Mouse (Mus musculus) skeletal muscle tissue, adult 2 months (tissue): ENCODE data around the gene Sphk2.

Experiments
- DNase-seq: peaks from one replicate; pipeline ENCODE4 v3.0.0-alpha.2; 2012; ENCODE audit warnings: low read depth, low spot score

The Sphk2 gene

DNA sequence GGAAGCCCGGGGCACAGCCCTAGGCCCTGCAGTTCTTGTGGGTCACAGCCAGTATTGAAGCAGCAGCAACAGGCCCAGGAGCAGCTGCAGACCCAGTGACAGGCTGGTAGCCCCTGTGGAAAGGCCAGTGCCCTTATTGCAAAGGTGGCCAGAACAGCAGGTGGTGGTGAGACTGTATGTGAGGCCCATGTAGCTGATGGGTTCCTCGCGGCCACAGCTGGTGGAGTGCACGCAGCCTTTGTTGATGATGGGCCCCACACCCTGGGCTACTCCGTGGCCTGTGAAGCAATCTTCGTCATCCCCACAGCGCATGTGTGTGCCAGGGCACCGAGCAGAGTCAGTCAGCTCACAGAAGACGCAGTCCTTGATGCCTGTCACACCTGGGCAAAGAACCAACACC lies 7.3 kb upstream of the Sphk2 start:
- no peak for DNase-seq

DNA sequence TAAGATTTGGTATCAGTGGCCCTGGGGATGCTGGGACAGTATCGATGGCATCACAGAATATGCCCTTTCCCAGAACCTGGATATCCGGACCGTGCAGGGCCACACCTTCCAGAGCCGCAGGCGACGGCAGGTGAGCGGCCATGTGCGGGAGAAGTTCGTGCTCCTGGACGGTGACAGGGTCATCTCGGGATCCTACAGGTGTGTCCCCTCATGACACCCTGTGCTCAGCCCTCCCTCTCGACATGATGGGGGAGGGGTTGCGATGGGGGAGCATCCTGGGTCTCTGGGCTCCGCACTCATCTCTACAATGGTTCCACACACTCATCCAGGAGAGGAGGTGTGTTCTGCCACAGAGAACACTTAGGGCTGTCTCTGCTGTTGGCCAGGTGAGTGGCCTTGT lies 6.0 kb upstream of the Sphk2 start:
- DNase-seq = no peak

DNA sequence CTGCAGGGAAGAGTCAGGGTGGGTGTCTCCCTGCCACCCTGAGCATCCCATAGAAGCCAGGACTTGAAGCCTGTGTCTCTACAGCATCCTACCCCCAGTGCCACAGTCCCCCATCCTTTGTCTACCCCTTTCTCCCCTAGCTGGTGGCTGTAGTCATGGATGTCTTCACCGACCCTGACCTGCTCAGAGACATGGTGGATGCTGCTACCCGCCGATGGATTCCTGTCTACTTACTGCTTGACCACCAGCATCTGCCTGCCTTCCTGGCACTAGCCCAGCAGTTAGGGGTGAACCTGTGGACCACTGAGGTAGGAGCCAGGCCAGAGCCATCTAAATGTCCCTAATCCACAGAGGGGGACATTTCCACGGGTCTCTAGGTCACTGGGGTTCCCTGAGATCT lies 5.5 kb upstream of the Sphk2 start:
- DNase-seq = no peak

DNA sequence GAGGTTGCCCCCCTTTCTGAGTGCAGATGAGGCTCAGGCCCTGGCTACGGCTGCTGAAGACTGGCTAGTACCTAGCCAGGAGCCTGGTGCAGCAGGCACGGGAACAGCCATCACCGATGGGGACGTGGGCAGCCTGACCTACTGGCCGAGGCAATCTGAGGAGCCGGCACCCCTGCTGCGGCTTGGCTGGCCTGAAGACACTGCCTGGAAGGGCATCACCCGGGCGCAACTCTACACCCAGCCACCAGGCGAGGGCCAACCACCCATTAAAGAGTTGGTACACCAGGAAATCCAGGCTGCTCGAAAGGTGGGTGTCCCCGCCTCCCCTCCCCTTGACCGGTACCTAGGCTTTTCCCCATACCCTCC lies 4.5 kb upstream of the Sphk2 start:
- no peak for DNase-seq

DNA sequence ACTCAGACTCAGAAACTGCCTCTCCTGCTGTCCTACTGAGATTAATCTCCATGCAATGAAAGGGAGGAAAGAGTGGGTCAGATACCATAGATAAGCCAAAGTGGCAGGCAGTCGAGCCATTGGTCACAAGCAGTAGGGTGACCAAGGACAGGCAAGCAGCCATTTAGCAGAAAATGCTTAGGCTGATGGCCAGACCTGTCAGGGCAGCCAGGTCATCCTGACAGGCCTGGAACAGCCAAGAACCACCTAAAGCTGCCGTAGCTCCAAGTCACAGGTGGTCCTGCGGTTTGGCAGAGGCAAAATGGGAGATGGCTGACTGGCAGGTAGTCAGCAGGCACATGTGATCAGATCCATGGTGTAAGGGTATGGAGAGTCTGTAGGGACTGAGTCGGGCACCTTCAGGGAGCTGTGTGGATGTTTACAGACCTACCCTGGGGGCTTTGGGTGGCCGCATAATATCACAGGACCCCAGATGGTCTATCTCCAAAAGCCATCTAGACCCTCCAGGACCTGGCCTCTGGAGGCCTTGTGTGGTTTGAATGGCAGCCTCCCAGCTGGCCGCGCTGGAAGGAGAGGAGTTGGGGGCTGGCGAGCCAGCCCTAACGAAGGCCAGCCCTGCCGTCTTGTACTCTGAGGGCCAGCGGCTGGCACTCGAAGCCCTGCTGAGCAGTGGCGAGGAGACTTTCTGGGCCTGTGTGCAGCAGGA lies 4.0 kb upstream of the Sphk2 start:
- DNase-seq = no peak

DNA sequence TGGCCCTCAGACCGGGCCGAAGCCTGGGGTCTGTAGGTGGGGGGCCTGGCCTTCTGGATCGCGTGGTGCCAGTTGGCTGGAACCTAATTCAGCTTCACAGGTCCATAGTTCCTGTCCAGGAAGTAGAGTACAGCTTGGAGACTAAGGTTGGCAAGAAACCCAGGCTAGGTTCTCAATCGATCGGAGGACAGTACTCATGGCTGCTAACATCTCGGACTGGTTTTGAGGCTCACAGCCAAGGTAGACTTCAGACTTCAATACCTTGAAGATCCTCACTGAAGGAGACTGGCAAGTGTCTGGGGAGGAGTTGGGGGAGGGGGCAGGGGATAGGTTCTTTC lies 3.4 kb upstream of the Sphk2 start:
- DNase-seq = no peak

DNA sequence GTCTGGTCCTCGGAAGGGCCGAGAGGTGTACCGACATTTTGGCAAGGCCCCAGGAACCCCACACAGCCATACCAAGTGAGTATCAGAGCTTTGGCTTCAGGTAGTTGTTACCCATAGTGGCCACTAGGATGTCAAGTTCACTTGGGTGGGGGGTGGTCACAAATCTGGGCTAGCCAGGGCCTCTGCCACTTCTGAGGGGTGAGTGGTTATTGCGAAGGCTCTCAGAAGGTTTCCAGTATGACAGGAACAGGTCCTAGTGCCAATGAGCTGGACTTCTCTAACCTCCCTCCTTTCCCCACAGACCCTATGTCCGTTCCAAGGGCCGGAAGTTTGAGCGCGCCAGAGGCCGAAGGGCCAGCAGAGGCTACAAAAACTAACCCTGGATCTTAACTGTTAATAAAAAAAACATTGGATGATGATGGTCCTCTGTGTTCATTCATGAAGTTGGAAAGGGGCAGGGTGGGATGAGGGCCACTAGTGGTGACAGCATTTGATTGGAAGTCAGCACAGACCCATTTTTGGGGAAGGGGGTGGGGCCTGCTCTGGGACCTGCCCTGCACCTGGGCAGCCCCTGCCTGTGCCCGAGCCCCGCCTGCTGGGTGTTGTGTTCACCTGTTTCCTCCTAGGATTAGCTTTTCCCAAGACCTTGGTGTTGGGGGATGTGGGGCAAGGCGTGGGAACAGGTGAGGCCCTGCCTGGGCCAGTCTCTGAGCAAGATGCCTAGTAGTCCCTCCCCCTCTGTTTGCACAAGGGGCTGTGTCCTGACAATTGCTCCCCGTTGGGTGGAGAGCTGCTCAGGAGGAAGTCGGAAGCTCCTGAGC lies 2.8 kb upstream of the Sphk2 start, which contains the start of gene Fam83e:
Fam83e (plus strand) TSS at position 800 of the 821 bp plus-strand sequence.
- no peak for DNase-seq

DNA sequence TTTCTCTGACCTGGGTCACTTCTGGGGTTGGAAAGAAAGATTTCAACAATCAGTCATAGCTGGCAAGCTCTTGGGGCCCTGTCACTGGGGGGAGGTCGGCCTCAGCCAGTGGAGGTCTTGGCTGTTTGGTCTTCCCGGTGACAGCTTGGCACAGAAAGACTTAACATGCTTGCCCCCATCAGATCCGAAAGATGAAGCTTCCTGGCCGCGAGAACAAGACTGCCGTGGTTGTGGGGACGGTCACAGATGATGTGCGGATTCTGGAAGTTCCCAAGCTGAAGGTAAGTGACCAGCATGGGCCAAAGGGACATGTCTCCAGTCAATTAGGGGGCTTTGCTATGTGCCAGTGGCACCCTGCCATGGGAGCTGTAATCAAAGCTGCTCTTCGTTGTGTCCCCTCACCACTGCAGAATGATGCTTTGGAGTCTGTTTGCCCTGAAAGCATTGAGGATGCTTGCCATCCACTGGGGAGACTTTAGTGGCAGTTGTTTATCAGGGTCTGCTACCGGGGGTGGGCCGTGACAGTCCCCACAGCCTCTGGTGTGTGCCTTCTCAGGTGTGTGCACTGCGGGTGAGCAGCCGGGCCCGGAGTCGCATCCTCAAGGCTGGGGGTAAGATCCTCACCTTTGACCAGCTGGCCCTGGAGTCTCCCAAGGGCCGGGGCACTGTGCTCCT lies 2.1 kb upstream of the Sphk2 start:
- no peak for DNase-seq

DNA sequence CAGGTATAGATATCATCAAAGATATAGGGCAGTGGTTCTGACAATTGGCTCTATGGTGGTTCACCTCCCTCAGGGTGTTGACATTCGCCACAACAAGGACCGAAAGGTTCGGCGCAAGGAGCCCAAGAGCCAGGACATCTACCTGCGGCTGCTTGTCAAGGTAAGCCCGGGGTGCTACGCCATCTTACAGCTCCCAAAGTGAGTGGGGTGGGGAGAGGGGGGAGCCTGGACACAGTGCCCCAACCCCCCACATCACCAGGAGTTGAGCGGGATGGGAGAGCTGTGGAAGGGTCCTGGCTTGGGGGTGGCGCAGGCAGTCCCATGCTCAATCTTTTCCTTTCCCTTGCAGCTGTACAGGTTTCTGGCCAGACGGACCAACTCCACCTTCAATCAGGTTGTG lies 1.4 kb upstream of the Sphk2 start:
- no peak for DNase-seq

DNA sequence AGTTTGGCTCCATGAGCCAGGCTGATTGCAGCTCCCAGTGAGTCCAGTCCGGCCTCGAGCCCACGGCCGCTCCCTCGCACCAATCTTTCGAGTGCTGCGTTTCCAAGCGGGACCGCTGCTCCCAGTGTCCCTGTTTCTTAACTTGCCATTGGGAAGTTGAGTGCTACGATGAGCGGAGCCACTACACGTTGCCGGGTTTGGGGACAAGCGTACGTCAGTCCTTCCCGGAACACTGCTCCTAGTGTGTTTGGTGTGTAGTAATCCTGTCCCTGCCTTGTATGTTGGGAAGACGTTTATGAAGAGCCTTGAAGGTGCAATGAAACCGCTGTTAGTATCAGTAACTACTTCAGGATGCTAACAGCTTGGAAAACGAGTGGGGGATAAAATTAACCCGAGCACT lies 529 bp upstream of the Sphk2 start:
- no peak for DNase-seq

DNA sequence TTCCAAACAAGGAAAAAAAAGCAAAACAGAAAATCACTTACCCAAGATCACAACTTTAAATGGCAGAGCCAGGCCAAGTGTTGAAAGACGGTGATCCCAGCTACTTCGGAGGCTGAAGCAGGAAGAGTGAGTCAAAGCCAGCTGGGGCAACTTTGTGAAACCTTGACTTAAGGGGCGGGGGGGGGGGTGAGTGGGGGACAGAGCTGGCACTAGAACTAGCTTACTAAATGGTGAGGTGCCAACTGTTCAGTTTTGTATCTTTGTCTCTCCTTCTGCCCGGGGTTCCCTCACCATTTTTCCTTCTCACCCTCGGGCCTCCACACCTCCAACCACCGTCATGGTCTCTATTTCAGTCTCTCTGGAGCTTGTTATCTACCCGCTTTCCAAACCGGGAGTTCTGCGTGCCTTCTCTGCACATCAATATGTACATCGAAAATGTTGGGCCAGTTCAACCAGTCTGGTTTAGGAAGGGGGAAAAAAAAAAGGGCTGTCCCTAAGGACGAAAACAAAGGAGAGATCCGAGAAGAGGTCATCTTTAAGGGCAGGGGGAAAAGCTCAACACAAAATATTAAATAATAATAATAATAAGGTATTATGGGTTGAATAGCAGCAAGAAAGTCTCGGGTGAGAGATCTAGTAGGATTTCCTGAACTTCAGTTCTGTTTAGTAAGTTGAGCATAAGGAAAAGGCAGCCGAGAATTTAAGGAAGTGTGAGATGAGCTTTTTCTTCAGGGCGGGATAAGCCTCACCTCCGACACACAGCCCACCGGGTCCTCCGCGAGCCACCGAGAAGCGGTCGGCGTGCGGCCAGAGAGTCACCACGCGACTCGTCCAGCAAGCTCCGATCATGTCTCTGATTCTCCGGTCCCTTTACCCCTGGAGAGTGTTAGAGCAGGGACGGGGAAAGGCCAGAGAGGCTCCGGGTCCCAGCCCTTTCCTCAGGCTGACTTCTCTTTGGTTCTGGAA lies 567 bp downstream of the Sphk2 start:
- DNase-seq = no peak

DNA sequence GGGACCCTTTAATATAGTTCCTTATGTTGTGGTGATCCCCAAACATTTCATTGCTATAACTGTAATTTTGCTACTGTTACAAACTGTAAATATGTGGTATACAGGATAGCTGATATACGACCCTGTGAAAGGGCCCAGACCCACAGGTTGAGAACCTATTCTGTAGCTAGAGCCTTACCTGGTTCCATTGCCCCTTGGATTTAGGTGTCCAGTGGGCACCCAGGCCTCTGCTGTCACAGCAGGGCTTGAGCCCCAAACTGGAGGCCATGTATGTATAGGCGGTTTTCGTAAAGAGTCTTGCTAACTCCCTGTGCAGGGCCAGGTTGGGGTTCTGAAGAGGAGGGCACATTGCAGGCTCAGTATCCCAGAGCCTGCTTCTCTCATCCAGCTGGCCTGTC lies 1.3 kb downstream of the Sphk2 start:
- DNase-seq = no peak

DNA sequence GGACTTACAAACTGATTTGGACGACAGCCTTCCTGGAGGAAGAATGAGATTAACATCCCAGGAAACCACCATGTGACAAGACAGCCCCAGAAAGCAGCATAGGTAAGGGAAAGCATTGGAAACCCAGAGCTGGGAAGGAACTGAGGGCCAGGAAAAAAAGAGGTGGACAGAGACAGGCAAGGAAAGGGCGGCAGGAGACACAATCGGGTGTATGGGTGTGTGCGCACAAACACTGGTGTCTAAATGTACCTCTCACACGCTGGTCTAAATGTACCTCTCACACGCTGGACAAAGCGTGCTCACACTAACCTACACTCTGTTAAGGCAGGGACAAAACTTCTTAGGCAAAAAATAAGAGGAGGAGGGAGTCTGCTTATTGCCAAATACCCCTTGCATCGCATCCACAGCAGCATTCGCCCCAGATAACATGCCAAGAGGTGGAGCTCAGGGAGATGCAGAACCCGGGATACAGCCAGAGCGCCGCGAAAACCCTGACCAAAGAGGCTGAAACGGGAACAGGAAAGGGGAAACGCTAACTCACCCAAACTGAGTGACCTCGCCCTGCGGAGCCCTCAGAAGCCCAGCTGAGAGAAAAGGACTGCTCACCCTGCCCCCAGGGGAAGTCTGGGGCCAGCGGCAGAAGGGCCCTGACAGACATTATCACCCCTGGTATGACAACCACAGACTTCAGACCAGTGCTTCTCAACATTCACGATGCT lies 1.9 kb downstream of the Sphk2 start:
- DNase-seq = no peak

DNA sequence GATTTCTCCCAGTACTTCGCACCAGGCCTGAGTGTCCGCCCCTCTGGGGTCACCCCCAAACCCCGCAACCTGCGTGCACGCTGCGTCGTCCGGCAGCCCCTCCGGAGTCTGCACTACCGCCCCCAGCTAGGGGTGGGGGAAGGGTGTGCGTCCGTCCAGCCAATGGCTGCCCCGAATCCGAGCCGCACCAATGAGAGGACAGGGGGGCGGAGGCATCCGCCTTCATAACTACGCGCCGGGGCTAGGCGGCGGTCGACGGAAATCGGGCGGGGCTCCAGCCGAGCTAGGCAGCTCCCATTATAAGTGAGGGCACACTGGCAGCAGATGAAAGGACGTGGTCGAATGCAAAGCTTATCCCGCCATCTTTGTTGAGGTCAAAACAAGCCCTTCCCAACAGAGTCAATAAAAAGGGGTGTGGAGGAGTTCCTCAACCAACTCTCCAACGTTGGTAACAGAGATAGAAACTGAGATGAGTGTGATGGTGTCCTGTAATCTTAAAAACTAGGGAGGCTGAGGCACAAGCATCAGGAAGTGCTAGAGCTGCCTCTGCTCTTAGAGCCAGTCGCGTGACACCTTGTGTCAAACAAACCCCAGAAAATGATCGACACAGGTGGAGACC lies 2.6 kb downstream of the Sphk2 start, which contains the start of gene Rpl18:
Rpl18 (plus strand) TSS at position 368 of the 619 bp plus-strand sequence.
- peak; percentile 96 for DNase-seq

DNA sequence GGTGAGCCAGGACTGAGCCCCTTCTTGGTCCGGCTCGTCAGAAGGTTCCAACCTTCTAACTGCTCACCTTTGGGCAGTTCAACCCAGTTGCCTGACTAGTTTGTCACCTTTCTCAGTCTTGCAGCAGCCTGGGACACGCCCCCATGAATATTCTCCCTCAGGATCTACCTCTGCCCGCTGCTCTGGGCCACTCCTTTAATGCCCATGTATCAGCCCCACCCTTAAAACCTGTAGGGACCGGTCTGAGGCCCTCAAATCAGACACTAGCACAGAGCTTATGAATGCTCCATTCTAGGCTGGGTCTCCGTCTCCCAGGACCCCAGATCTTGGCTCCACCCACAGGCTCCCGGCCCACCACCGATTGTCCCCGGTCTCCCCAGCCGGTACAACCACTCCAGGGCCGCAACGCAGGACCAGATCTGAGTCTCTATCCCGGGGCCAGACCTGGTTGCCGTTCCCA lies 3.1 kb downstream of the Sphk2 start:
- no peak for DNase-seq

DNA sequence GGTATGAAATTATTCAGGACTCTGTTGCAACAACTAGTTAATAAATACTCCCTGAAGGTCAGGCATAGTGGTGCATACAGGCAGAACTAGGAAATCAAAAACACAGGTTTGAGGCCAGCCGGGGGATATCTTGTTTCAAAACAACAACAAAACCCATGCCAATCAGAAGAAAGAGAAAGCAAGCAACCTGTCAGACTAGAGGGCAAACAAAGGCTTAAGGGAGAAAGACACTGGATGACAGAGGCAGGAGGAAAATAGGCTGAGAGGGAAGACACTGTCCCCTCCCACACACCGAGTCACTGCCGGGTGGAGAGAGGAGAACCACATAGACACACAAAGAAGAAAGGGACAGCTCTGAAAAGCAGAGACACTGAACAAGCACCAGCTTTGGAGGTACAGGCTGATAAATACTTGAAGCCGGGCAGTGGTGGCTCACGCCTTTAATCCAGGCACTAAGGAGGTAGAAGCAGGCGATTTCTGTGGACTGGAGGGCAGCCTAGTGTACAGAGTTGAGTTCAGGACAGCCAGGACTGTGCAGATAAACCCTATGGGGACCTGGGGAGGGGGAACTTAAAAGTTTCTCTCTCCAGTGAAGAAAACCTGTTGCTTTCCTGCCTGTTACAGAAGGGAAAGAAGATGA lies 3.8 kb downstream of the Sphk2 start:
- no peak for DNase-seq

DNA sequence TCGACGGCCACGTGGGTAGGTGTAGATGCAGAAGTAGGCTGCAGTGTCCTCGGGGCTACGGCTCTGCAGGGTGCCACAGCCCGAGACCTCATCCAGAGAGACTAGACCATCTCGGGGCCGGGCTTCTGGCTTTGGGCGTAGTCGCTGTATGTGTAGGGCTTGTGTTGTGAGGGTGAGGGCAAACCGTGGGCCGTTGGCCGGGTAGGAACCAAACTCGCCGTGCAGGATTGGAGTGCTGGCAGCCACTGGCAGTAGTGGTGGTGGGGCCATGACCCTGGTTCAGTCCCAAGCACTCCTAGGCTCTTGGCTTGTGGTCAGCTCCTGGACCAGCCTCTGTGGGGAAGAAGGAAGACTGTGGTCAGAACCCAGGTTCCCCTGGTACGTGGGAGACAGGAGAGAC lies 4.4 kb downstream of the Sphk2 start:
- no peak for DNase-seq

DNA sequence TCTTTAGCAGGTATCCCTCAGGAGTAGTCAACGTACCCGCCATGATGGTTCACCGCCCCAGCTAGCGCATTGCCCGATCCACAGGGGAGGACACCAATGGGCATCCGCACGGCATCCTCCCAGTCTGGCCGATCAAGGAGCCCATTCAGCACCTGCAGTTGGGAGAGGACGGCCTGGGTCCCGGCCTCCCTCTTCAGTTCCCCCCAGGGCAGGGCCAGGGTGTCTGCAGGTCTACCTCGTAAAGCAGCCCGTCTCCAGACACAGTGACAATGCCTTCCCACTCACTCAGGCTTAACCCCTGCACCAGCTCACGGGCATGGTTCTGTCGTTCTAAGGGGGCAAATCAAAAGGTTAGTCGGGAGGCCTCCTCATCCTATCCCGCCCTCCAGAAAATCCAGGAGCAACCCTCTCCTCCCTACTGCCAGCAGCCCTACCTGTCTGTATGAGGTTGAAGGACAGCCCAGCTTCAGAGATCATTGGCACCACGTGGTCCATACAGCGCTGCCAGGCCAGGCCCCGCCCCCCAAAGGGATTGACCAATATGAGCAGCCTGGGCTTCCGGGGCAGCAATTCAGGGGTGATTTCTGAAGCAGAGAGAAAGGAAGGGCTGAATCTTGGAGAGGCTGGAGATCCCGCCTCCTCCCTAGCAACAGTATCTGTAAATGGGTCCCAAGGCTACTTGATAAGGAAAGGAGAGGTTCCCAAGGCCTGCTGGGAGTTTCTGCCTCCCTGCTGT lies 5.6 kb downstream of the Sphk2 start:
- DNase-seq = peak; percentile 78
